Mouse (Mus musculus): ENCODE data around the gene Bfar. TPM values are rescaled to one million over a fixed set of nuclear protein-coding genes. Genes with fewer than 3 reads are reported as not detected.

Gene Bfar
- 69.1 TPM for total RNA-seq (2023)

GRCm38 (mm10) chr16:13671685-13672385 lies at the start of gene Bfar, which contains the start of gene 3110001I22Rik:
Gene Bfar, plus strand, starts transcription at chr16:13671858.
Gene 3110001I22Rik, plus strand, starts transcription at chr16:13671929.

GRCm38 (mm10) chr16:13667878-13668343 lies 3.7 kb upstream of the Bfar start, which contains the start of gene Parn:
Gene Parn, minus strand, starts transcription at chr16:13668170.

GRCm38 (mm10) chr16:13730285-13731255 lies 58.9 kb downstream of the Bfar start, which contains the start of gene Pla2g10:
Gene Pla2g10, minus strand, starts transcription at chr16:13730983.

Other genes starting within 250 kb of the Bfar start
- 35.2 TPM for gene Parn, start 3.7 kb upstream of the Bfar start, total RNA-seq (2023)
- 19.2 TPM for gene 3110001I22Rik, start 71 bp downstream of the Bfar start, total RNA-seq (2023)
- gene Pla2g10, start 59.1 kb downstream of the Bfar start, total RNA-seq (2023): not detected
- 32.1 TPM for gene Rrn3, start 108.8 kb downstream of the Bfar start, total RNA-seq (2023)
- 64.1 TPM for gene Ntan1, start 147.0 kb downstream of the Bfar start, total RNA-seq (2023)
- 80.1 TPM for gene Pdxdc1, start 231.3 kb downstream of the Bfar start, total RNA-seq (2023)
- gene Mpv17l, start 231.3 kb downstream of the Bfar start, total RNA-seq (2023): 0.98 TPM

All from CD4-positive naive resting alpha-beta T cell, adult 57 days (primary cell).